Mouse (Mus musculus) 3T3-L1 (cell line): ENCODE data around the gene Rab3c.

ENCODE experiments used
- DNase-seq: peaks from one replicate; pipeline ENCODE4 v3.0.0-alpha.2; 2015; ENCODE audit warnings: low read depth, low spot score

Gene Rab3c

DNA sequence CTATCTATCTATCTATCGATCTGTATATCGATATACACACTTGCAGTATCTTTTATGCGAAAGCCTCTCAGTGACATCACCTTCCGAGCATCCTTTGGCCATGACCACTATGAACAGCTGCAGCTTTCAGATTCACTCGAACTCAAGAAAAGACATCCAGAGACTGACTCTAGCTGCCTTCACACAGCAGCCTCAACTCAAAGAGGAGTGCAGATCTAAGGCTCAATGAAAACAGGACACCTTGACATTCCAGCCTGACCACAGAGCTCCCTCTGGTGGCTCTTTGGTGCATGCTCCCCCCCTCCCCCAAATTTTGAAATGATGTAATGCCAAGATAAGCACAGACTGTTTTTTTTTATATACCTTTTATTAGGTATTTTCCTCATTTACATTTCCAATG lies 257.8 kb downstream of the Rab3c start:
- peak; percentile 57 for DNase-seq

DNA sequence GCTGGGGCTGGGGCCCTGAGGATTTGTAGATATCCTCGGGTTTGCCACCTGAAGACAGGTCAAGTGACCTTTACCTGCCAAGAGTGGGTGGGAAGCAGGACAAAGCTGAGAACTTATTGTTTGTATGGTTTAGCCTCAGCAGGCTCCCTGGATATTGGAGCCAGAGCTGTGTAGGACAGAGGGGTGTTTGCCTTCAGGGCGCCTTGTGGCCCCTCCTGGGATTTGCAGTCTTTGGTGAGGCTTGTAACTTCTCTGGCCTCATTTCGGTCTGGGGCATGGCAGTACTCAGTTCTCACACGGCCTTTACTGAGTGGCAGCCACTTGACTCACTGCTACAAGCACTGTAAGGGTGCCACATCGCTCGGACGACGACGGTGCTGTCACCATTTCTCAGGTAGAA lies 261.0 kb downstream of the Rab3c start:
- no peak for DNase-seq

GRCm38 (mm10) chr13:110018941-110019743 lies 261.7 kb downstream of the Rab3c start:
- DNase-seq: no peak

DNA sequence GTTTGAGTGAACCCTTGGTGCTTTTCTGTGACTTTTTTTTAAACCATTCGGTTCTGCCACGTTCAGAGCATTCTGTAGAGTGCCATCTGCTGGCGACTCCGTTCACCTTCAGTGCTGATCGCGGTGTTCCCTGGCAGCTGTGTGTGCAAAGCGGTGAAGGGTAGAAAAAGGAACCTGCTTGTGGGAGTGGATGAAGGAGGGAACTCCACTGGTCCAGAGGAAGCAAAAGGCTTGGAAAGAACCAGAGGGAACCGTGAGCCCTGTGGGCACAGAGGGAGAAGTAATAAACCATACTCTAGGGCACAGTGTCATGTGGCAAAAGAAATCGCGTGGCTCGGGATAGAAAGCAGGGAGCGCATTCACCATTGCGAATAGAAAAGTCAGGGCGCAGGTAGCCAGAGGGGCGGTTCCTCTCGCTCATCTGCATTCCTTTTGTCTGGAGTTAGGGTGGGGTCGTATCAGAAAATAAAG lies 262.3 kb downstream of the Rab3c start:
- peak; percentile 72 for DNase-seq

- no peak for DNase-seq
Observed at GRCm38 (mm10) chr13:110012029-110012428, 268.8 kb downstream of the Rab3c start.

DNA sequence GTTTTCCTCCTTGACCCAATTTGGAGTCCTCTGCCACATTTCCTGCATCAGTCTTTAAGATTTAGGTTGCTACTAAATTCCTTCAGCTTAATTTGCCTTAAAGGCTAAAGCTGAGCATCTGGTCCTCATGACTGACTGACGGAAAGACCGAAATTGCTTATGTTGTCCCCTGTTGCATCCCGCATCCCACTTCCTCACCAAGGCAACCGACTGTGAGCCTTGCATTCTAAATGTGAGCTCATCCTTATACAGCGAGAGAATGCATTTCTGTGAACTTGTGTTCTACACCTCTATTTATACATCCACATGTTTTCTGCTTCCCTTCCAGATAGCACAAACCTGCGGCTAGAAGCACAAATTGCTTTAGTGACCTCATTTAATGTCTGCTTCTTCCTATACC lies 269.9 kb downstream of the Rab3c start:
- no peak for DNase-seq

GRCm38 (mm10) chr13:110008539-110008938 lies 272.3 kb downstream of the Rab3c start:
- DNase-seq: no peak

GRCm38 (mm10) chr13:110006106-110006781 lies 274.6 kb downstream of the Rab3c start:
- DNase-seq: no peak
